Mouse (Mus musculus) embryonic fibroblast, embryonic 13.5 days (primary cell): ENCODE results near the gene Stpg1.

Experiments
- CTCF ChIP-seq: IDR thresholded peaks from 2 replicates; pipeline ENCODE4 v1.5.1; 2011; ENCODE audit warnings: mild to moderate bottlenecking, control low read depth, low read length, moderate library complexity, borderline replicate concordance; ENCODE audit not compliant: insufficient read depth
- POLR2A ChIP-seq: IDR thresholded peaks from 2 replicates; pipeline ENCODE4 v1.6.1; 2011; ENCODE audit warnings: low read depth, mild to moderate bottlenecking, control low read depth, low read length, moderate library complexity

DNA sequence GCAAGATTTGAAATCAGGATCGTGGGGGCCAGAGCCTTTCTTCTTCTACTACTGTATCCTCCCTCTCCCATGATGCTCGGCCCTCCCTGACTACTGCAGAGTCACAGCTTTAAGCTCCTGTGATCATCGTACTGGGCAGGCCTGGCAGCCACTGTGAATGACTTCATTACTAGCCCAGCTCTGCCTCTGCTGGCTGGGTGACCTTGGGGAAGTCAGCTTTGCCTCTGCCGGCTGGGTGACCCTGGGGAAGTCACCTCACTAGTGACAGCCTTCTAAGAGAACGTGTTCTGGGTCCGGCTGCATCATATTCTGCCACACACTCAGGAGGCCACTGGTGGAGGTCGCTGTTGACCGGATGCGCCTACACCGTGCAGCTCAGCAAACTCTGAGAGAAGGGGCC, 16.7 kb upstream of the Stpg1 start:
- TF ChIP-seq POLR2A (no peak), CTCF (no peak)
